Mouse (Mus musculus) v-Abl transformed pro-B cells (cell line): ENCODE results near the gene Ms4a6c.
"Not testable (repeated sequence)": the region's sequence is repeated elsewhere in the genome, so short reads cannot be mapped to it uniquely, and the experiment has no call there.

Experiments used
- in situ Hi-C, 2 experiments: fragments of 400-800 bp; cut with MboI; formaldehyde crosslinking; loops; one replicate each; pipeline ENCODE4 v1.15.1; 2025; ENCODE audit not compliant: unreplicated experiment in 2 of 2

The Ms4a6c gene

GRCm38 (mm10) chr19:11500796-11501195 is 31.6 kb downstream of the Ms4a6c start:
- in situ Hi-C loops, result no loop called here

- in situ Hi-C loops, result no loop called here
Measured at GRCm38 (mm10) chr19:11501326-11501725, 32.2 kb downstream of the Ms4a6c start.

DNA sequence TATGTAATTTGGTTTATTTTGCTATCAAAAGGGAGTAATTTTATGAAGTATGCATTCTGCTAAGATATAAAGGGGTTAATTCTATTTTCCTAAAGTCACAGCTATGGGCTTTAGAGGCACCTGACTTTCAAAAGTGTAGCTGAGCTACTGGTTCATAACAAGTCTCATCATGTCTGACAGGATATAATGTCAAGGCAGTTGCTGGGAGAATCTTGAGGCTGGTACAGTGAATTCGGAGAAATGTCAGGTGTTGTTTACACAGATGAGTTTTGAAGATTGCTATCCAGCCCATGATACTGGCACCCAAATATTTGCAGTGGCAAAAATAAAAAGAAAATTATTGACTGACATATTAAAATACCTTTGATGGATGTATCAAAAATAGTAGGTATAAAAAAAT is 35.7 kb downstream of the Ms4a6c start:
- in situ Hi-C loops, result no loop called here

DNA sequence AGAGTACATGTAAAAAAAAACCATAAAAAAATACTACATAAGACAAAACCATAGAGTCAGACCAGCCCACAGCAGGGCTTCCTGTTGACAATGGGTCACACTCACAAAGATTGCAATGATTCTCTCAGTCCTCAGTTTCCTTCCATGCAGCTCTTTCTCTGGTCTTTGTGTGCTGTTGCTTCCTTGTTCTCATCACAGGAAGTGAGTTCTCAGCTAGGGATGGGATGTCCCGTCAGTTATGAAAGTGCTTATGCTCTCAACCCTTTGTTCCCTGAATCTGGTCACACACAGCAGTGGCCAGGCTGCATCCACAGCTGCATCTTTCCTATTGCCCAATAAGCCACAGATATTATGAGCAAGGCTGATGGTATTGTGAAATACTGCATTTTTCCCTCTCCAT is 44.3 kb downstream of the Ms4a6c start:
- in situ Hi-C loops, result no loop called here

GRCm38 (mm10) chr19:11516246-11516645 is 47.1 kb downstream of the Ms4a6c start, which contains the start of gene Ms4a6b:
Gene Ms4a6b (plus strand): TSS chr19:11516512.
- in situ Hi-C loops, result no loop called here

- in situ Hi-C loops, result no loop called here
Measured at GRCm38 (mm10) chr19:11516845-11517244, 47.7 kb downstream of the Ms4a6c start.

GRCm38 (mm10) chr19:11517373-11517772 is 48.2 kb downstream of the Ms4a6c start:
- in situ Hi-C loops, result not testable (repeated sequence)

DNA sequence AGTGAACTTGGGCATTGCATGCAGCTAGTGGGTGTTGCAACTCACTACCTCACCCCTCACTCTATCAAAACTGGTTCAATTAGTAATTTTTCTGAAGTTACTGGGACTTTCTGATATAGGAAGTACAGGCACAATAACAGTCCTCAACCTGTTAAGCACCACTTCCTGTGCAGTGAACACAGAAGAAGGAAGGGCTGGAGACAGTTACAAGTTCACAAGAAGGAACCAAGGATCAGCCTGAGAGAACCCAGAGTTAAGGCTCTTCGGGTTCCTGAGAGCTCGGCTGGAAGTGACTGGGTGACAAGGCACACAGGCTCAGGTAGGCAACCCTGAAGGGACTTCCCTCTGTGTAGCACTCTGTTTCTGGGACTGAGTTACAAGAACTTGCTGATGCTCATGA is 49.2 kb downstream of the Ms4a6c start:
- in situ Hi-C loops, result not testable (repeated sequence)

- in situ Hi-C loops, result no loop called here
Measured at GRCm38 (mm10) chr19:11520146-11520545, 51.0 kb downstream of the Ms4a6c start.
